Mouse (Mus musculus) C2C12 (cell line): ENCODE data around the gene Rnf207.

Source experiments
- CEBPB ChIP-seq: IDR thresholded peaks from one replicate; pipeline ENCODE4 v1.6.1; 2011; ENCODE audit warnings: low read depth, mild to moderate bottlenecking, control low read depth, moderate library complexity
- CTCF ChIP-seq: IDR thresholded peaks from one replicate; pipeline ENCODE4 v1.5.1; 2011; ENCODE audit not compliant: control insufficient read depth, insufficient read depth, insufficient read length
- MAX ChIP-seq: IDR thresholded peaks from one replicate; pipeline ENCODE4 v1.6.1; 2011; ENCODE audit warnings: mild to moderate bottlenecking, control low read depth
- MYOD1 ChIP-seq: IDR thresholded peaks from one replicate; pipeline ENCODE4 v1.6.1; 2011; ENCODE audit warnings: low read depth; ENCODE audit not compliant: control insufficient read depth, insufficient read length
- MYOG ChIP-seq: IDR thresholded peaks from one replicate; pipeline ENCODE4 v1.6.1; 2011; ENCODE audit not compliant: control insufficient read depth, insufficient read length; ENCODE audit errors: extremely low read depth
- USF1 ChIP-seq: IDR thresholded peaks from one replicate; pipeline ENCODE4 v1.6.1; 2011; ENCODE audit warnings: low read depth, mild to moderate bottlenecking, control low read depth, moderate library complexity

GRCm38 (mm10) chr4:152282721-152283120 lies 36.1 kb downstream of the Rnf207 start:
- TF ChIP-seq CTCF = no peak
- TF ChIP-seq MYOG = no peak
- no peak for TF ChIP-seq CEBPB
- no peak for TF ChIP-seq MYOD1
- TF ChIP-seq MAX = no peak
- TF ChIP-seq USF1 = no peak
